Mouse (Mus musculus): ENCODE measurements around the gene Gm44965.

Gm44965 gene

DNA sequence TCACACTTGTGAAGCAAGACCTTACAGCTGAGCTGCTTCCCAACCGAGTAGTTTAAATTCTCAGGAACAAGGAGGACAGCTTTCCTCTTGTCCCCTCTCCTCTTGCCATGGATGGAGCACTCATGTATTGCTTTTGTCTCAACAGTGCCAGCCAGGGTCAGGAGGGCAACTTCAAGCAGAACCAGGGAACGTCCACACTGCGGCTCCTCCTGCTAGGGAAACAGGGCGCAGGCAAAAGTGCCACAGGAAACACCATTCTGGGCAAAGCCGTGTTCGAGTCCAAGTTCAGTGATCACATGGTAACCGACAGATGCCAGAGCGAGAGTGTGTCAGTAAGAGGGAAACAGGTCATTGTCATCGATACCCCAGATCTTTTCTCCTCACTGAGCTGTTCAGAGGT is 56.3 kb downstream of the Gm44965 start:
- DNase-seq (ENCODE audit: inconsistent age in 2 of 2, low spot score in 1 of 2): no peak

GRCm38 (mm10) chr6:48658721-48659120 is 65.0 kb downstream of the Gm44965 start:
- no peak for DNase-seq (ENCODE audit: inconsistent age in 2 of 2, low spot score in 1 of 2)

GRCm38 (mm10) chr6:48664750-48665149 is 71.0 kb downstream of the Gm44965 start:
- no peak for DNase-seq (ENCODE audit: inconsistent age in 2 of 2, low spot score in 1 of 2)

- DNase-seq (ENCODE audit: inconsistent age in 2 of 2, low spot score in 1 of 2): no peak
Observed at GRCm38 (mm10) chr6:48665471-48665870, 71.7 kb downstream of the Gm44965 start.

- DNase-seq (ENCODE audit: inconsistent age in 2 of 2, low spot score in 1 of 2): no peak
Observed at GRCm38 (mm10) chr6:48666159-48666586, 72.4 kb downstream of the Gm44965 start.

GRCm38 (mm10) chr6:48668022-48668421 is 74.3 kb downstream of the Gm44965 start:
- DNase-seq (ENCODE audit: inconsistent age in 2 of 2, low spot score in 1 of 2): no peak

All from adrenal gland, adult (tissue).